Mouse (Mus musculus) midbrain, embryonic 16.5 days (tissue): ENCODE measurements at regions not wholly inside any gene's neighbourhood (a gene's known extent, or its start where the extent isn't known, plus 50 kb on each side); places are given as distances from the start of the nearest gene placed in this dataset.
A peak's percentile ranks its signal among the peaks of the same experiment; 100 is the strongest.

ENCODE experiments used
- ATAC-seq: fragments of 200-750 bp; cut with Nextera tagmentation; 2 replicates; pipeline ENCODE4 v1.8.0; 2017; ENCODE audit warnings: moderate TSS enrichment
- H3K27ac ChIP-seq: fragments of 300-500 bp; sonication (generic); 2 replicates; pipeline ENCODE4 v1.5.1; 2014; ENCODE audit warnings: mild to moderate bottlenecking, low read length, mixed read lengths
- H3K27me3 ChIP-seq: fragments of 300-500 bp; sonication (generic); 2 replicates; pipeline ENCODE4 v1.6.1; 2014; ENCODE audit warnings: low read depth, low read length, mixed read lengths; ENCODE audit not compliant: control insufficient read depth, insufficient read depth
- H3K36me3 ChIP-seq: fragments of 300-500 bp; sonication (generic); 2 replicates; pipeline ENCODE4 v1.6.1; 2014; ENCODE audit warnings: mild to moderate bottlenecking, low read length, moderate library complexity, mixed read lengths; ENCODE audit not compliant: control insufficient read depth, insufficient read depth
- H3K4me1 ChIP-seq: fragments of 300-500 bp; sonication (generic); 2 replicates; pipeline ENCODE4 v1.6.1; 2014; ENCODE audit warnings: mild to moderate bottlenecking, low read length, mixed read lengths; ENCODE audit not compliant: control insufficient read depth, insufficient read depth
- H3K4me2 ChIP-seq: fragments of 300-500 bp; sonication (generic); 2 replicates; pipeline ENCODE4 v1.6.1; 2014; ENCODE audit warnings: mild to moderate bottlenecking, low read length, mixed read lengths
- H3K4me3 ChIP-seq: fragments of 300-500 bp; sonication (generic); 2 replicates; pipeline ENCODE4 v1.5.1; 2014; ENCODE audit warnings: low read depth, mild to moderate bottlenecking, low read length, moderate library complexity, mixed read lengths
- H3K9ac ChIP-seq: fragments of 300-500 bp; sonication (generic); 2 replicates; pipeline ENCODE4 v1.6.1; 2014; ENCODE audit warnings: low read depth, low read length, mixed read lengths
- H3K9me3 ChIP-seq: fragments of 300-500 bp; sonication (generic); replicated peaks from 2 replicates; pipeline ENCODE4 v1.6.1; 2014; ENCODE audit warnings: mild to moderate bottlenecking, low read length, mixed read lengths; ENCODE audit not compliant: control insufficient read depth, poor library complexity, severe bottlenecking
- WGBS: fragments of 180-500 bp; shearing (Covaris S2); extraction: QIAGEN DNeasy Blood & Tissue Kit; methylation state at CpG from one replicate; pipeline ENCODE4 v1.1.7; 2014; 5-methylcytosine and 5-hydroxymethylcytosine counted together

- no peak overlapping the region for H3K4me2 ChIP-seq
- 92% methylated on average over 3 of the region's 3 CpGs for WGBS
- no peak for ATAC-seq
Observed at GRCm38 (mm10) chr9:41220105-41220669, 58.7 kb upstream of the Ubash3b start.

GRCm38 (mm10) chr9:41218702-41219101 lies 57.2 kb upstream of the Ubash3b start:
- WGBS: 85% methylated on average over 6 of the region's 6 CpGs
- Histone ChIP-seq H3K27ac (peak overlapping the region; percentile 30; the same call in 1 of the 2 replicates), H3K36me3 (no peaks in the 10 kb centered on the region), H3K4me2 (no peak overlapping the region), H3K9ac (no peak overlapping the region), H3K27me3 (no peaks in the 10 kb centered on the region), H3K4me3 (no peak overlapping the region), H3K9me3 (no peaks in the 10 kb centered on the region), H3K4me1 (peaks cover 2% of the 10 kb centered on the region; the same call in 1 of the 2 replicates)
- 0 out of 2 replicates have a peak, but pooled peaks have one; percentile 37 for ATAC-seq

More at GRCm38 (mm10) chr9:41220105-41220669, 58.7 kb upstream of the Ubash3b start:
- Histone ChIP-seq H3K36me3 (no peaks in the 10 kb centered on the region), H3K9me3 (no peaks in the 10 kb centered on the region), H3K27me3 (no peaks in the 10 kb centered on the region), H3K4me3 (no peak overlapping the region), H3K9ac (no peak overlapping the region), H3K4me1 (peaks cover 5% of the 10 kb centered on the region; the same call in 1 of the 2 replicates), H3K27ac (no peak overlapping the region)

- no peak overlapping the region for H3K4me3 ChIP-seq
- no peak for ATAC-seq
- 33% methylated on average over 3 of the region's 3 CpGs for WGBS
- H3K27ac ChIP-seq: no peak overlapping the region
- H3K9ac ChIP-seq: no peak overlapping the region
- H3K4me1 ChIP-seq: peaks cover 17% of the 10 kb centered on the region
- no peaks in the 10 kb centered on the region for H3K27me3 ChIP-seq
- H3K4me2 ChIP-seq: no peak overlapping the region
- H3K9me3 ChIP-seq: no peaks in the 10 kb centered on the region
- no peaks in the 10 kb centered on the region for H3K36me3 ChIP-seq
Observed at GRCm38 (mm10) chr9:41216248-41216647, 54.8 kb upstream of the Ubash3b start.

GRCm38 (mm10) chr9:41215026-41215425 lies 53.5 kb upstream of the Ubash3b start:
- Histone ChIP-seq H3K27me3 (no peaks in the 10 kb centered on the region), H3K4me1 (peaks cover 17% of the 10 kb centered on the region), H3K4me3 (no peak overlapping the region), H3K27ac (no peak overlapping the region), H3K9me3 (no peaks in the 10 kb centered on the region), H3K36me3 (no peaks in the 10 kb centered on the region), H3K4me2 (no peak overlapping the region), H3K9ac (no peak overlapping the region)
- ATAC-seq: no peak
- 90% methylated on average over 5 of the region's 5 CpGs for WGBS

GRCm38 (mm10) chr9:41212943-41213529 lies 51.5 kb upstream of the Ubash3b start:
- Histone ChIP-seq H3K9ac (peak overlapping the region; percentile 55; the same call in 1 of the 2 replicates), H3K27ac (peak overlapping the region; percentile 82), H3K4me1 (peaks cover 17% of the 10 kb centered on the region), H3K27me3 (no peaks in the 10 kb centered on the region), H3K36me3 (no peaks in the 10 kb centered on the region), H3K4me3 (no peak overlapping the region), H3K9me3 (no peaks in the 10 kb centered on the region), H3K4me2 (peak overlapping the region; percentile 43)
- WGBS: 32% methylated on average over 14 of the region's 14 CpGs
- ATAC-seq: no peak

GRCm38 (mm10) chr9:41212303-41212901 lies 50.9 kb upstream of the Ubash3b start:
- Histone ChIP-seq H3K4me2 (peak overlapping the region; percentile 43), H3K27ac (peak overlapping the region; percentile 82), H3K9me3 (no peaks in the 10 kb centered on the region), H3K36me3 (no peaks in the 10 kb centered on the region), H3K4me3 (no peak overlapping the region), H3K4me1 (peaks cover 17% of the 10 kb centered on the region), H3K27me3 (no peaks in the 10 kb centered on the region), H3K9ac (peak overlapping the region; percentile 55)
- 1% methylated on average over 6 of the region's 7 CpGs for WGBS
- peak; percentile 49; the same call in 1 of the 2 replicates for ATAC-seq

- Histone ChIP-seq H3K9me3 (no peaks in the 10 kb centered on the region), H3K27me3 (no peaks in the 10 kb centered on the region), H3K9ac (peak overlapping the region; percentile 55; the same call in 1 of the 2 replicates), H3K4me2 (peak overlapping the region; percentile 43; the same call in 1 of the 2 replicates), H3K27ac (peak overlapping the region; percentile 82), H3K36me3 (no peaks in the 10 kb centered on the region), H3K4me3 (no peak overlapping the region), H3K4me1 (peaks cover 20% of the 10 kb centered on the region)
- WGBS: 30% methylated on average over 10 of the region's 10 CpGs
- no peak for ATAC-seq
Observed at GRCm38 (mm10) chr9:41211865-41212302, 50.4 kb upstream of the Ubash3b start.
